Mouse (Mus musculus) lung, adult 10 weeks (tissue): ENCODE measurements around the gene Ccsap. TPM values are rescaled to one million over a fixed set of nuclear protein-coding genes. Genes with fewer than 3 reads are reported as not detected.

ENCODE experiments used
- polyA plus RNA-seq: library from polyadenylated mRNA; stranded (reverse); fragments of 350-450 nt; fragmentation: Illumina TruSeq; extraction: RNeasy Lipid Tissue Mini Kit (QIAGEN cat#74804); gene quantifications from one replicate; pipeline ENCODE4 v1.2.3, GENCODE M21; 2014; ENCODE audit warnings: low read depth, low replicate concordance; ENCODE audit not compliant: insufficient read depth

Gene Ccsap
- polyA plus RNA-seq, result 0.55 TPM

DNA sequence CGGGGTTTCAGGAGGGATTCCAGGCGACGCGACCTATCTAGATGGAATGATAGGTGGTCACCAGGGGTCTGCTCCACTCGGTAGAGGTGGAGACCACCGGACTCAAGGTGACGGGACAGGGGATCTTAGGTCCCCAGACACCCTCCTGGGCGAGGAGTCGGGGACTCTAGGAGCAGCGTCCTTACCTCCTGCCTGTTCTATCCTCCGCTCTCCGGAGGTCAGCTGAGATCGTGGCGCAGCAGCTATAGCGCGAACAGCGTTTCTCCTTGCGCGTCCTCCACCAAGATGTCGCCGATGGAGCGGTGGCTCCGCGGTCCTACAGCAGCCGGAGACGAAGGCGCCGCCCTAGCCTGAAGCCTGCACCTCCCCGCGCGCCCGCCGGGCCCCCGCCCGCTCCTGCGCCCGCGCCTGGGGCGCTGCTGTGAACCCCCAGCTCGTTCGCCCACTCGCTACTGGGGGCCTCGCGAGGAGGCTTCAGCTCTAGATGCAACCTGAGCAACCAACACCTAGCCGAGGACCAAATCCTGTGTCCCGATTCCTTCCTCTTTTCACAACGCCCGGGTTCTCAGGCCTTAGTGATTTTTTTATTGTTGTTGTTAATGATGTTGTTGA is at the start of gene Ccsap:
Ccsap (minus strand) TSS at position 562 of the 612 bp plus-strand sequence.

DNA sequence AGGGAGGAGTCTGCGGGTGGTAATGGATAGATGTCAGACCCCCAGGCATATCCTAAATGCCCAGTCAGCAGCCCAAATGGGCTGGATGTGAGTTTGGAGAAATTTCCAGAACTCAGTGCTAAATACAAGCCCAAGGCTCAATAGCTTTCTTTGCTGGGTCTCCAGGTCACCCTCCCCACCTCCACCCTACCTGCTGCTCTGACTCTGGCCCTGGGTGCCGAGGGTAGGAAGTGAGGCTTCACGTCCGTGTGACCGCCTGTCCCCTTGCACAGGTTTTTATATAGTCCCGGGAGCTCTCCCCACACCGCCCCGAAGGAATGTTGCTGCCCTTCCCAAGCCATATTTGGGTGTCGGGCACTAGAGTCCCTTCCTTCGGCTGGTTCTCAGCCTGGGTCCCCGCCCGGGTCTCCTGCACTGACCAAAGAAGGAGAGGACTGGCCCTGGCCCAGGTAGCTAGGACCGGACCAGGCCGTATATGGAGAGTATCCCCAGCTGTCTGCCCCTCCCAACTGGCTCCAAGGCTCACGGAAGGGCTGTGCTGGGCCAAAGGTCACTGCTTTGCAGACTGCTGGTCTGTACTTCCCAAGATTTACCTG is 34.6 kb upstream of the Ccsap start, which contains the start of gene Acta1:
Acta1 (minus strand) TSS at position 250 of the 596 bp plus-strand sequence.

DNA sequence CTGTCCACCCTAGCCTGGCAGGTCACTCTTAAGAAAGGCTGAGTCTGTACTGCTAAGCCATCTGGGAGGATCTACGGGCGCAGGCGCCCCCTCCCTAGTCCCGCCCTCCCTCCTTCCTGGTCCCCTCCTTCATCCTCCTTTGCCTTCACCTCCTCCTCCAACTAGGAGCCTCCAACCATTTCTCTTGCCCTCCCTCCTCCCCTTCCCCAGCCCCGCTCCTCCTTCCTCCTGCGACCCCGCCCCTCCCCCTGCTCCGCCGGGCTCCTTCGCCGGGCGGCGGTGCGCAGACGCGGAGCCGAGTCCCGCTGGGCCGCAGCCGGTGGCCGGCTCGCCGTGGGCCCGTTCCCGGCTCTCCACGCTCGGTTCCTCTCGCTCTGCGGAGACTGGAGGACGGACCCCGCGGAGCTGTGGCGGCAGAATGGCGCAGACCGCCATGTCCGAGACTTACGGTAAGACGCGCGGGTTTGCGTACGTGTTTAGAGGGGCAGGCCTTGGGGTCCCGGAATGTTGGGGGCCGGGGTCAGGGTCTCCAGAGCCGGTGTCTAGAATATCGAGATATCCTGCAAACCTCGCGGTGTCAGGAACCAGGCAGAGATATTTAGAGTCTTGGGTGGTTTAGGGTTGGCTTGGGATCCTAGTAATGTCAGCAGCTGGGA is 54.2 kb downstream of the Ccsap start, which contains the start of gene Rab4a:
Rab4a (plus strand) TSS at position 268 of the 656 bp plus-strand sequence.

Other genes with a start within 250 kb of the Ccsap start
- gene Rhou, start 206.3 kb downstream of the Ccsap start, polyA plus RNA-seq, result 8.0 TPM
- gene Rab4a, start 54.2 kb downstream of the Ccsap start, polyA plus RNA-seq, result 8.4 TPM
- 0.35 TPM for gene Acta1, start 34.5 kb upstream of the Ccsap start, polyA plus RNA-seq
- gene Nup133, start 89.1 kb upstream of the Ccsap start, polyA plus RNA-seq, result 8.5 TPM
- 7.6 TPM for gene Abcb10, start 122.9 kb upstream of the Ccsap start, polyA plus RNA-seq
- 15.0 TPM for gene Taf5l, start 161.2 kb upstream of the Ccsap start, polyA plus RNA-seq
- gene Urb2, start 161.3 kb upstream of the Ccsap start, polyA plus RNA-seq, result 2.2 TPM